Mouse (Mus musculus) retina, embryonic 14.5 days (tissue): ENCODE results near the gene Prpf18.

Experiments used
- DNase-seq: peaks from one replicate; pipeline ENCODE4 v3.0.0-alpha.2; 2015; ENCODE audit warnings: low spot score

Gene Prpf18

GRCm38 (mm10) chr2:4574251-4574650 is 77.7 kb downstream of the Prpf18 start:
- DNase-seq: no peak

GRCm38 (mm10) chr2:4573386-4573785 is 78.5 kb downstream of the Prpf18 start:
- no peak for DNase-seq

GRCm38 (mm10) chr2:4572498-4573263 is 79.2 kb downstream of the Prpf18 start:
- no peak for DNase-seq
